Mouse (Mus musculus): ENCODE measurements around the gene Prdx3.

The Prdx3 gene

GRCm38 (mm10) chr19:60874064-60874694, at the start of gene Prdx3:
Prdx3 (minus strand) TSS chr19:60874556.
- DNase-seq (ENCODE audit: low spot score in 2 of 2), result peak; percentile 73 to 82

GRCm38 (mm10) chr19:60916869-60917570, 42.7 kb upstream of the Prdx3 start:
- no peak for DNase-seq (ENCODE audit: low spot score in 2 of 2)

GRCm38 (mm10) chr19:60915862-60916261, 41.5 kb upstream of the Prdx3 start:
- no peak for DNase-seq (ENCODE audit: low spot score in 2 of 2)

GRCm38 (mm10) chr19:60915236-60915635, 40.9 kb upstream of the Prdx3 start:
- no peak for DNase-seq (ENCODE audit: low spot score in 2 of 2)

GRCm38 (mm10) chr19:60911653-60912052, 37.3 kb upstream of the Prdx3 start:
- no peak for DNase-seq (ENCODE audit: low spot score in 2 of 2)

- no peak for DNase-seq (ENCODE audit: low spot score in 2 of 2)
These were observed 35.9 kb upstream of the Prdx3 start for GRCm38 (mm10) chr19:60910304-60910703.

GRCm38 (mm10) chr19:60905477-60905876, 31.1 kb upstream of the Prdx3 start:
- no peak for DNase-seq (ENCODE audit: low spot score in 2 of 2)

GRCm38 (mm10) chr19:60903971-60904370, 29.6 kb upstream of the Prdx3 start:
- no peak for DNase-seq (ENCODE audit: low spot score in 2 of 2)

GRCm38 (mm10) chr19:60903139-60903538, 28.8 kb upstream of the Prdx3 start:
- DNase-seq (ENCODE audit: low spot score in 2 of 2), result no peak

GRCm38 (mm10) chr19:60895251-60895880, 21.0 kb upstream of the Prdx3 start:
- no peak for DNase-seq (ENCODE audit: low spot score in 2 of 2)

GRCm38 (mm10) chr19:60891934-60892547, 17.7 kb upstream of the Prdx3 start:
- peak; percentile 37 to 61 for DNase-seq (ENCODE audit: low spot score in 2 of 2)

- DNase-seq (ENCODE audit: low spot score in 2 of 2), result no peak
These were observed 16.7 kb upstream of the Prdx3 start for GRCm38 (mm10) chr19:60891123-60891470.

- DNase-seq (ENCODE audit: low spot score in 2 of 2), result peak; percentile 41 to 43
These were observed 16.2 kb upstream of the Prdx3 start for GRCm38 (mm10) chr19:60890391-60891122.

- DNase-seq (ENCODE audit: low spot score in 2 of 2), result peak; percentile 93 to 94
These were observed 15.5 kb upstream of the Prdx3 start, which contains the start of gene Grk5 for GRCm38 (mm10) chr19:60889714-60890315. Grk5 (plus strand) TSS chr19:60889749.

GRCm38 (mm10) chr19:60889101-60889713, 14.9 kb upstream of the Prdx3 start:
- no peak for DNase-seq (ENCODE audit: low spot score in 2 of 2)

- no peak for DNase-seq (ENCODE audit: low spot score in 2 of 2)
These were observed 13.3 kb upstream of the Prdx3 start for GRCm38 (mm10) chr19:60887637-60888036.

- DNase-seq (ENCODE audit: low spot score in 2 of 2), result peak in 1 of 2 experiments; percentile 30
These were observed 8.8 kb upstream of the Prdx3 start for GRCm38 (mm10) chr19:60883129-60883528.

GRCm38 (mm10) chr19:60873501-60873900, 855 bp downstream of the Prdx3 start:
- no peak for DNase-seq (ENCODE audit: low spot score in 2 of 2)

GRCm38 (mm10) chr19:60872272-60872671, 2.1 kb downstream of the Prdx3 start:
- no peak for DNase-seq (ENCODE audit: low spot score in 2 of 2)

GRCm38 (mm10) chr19:60871366-60871765, 3.0 kb downstream of the Prdx3 start:
- DNase-seq (ENCODE audit: low spot score in 2 of 2), result no peak

- DNase-seq (ENCODE audit: low spot score in 2 of 2), result no peak
These were observed 3.9 kb downstream of the Prdx3 start for GRCm38 (mm10) chr19:60870489-60870888.
